Mouse (Mus musculus) thymus, adult 2 months (tissue): Measurements from ENCODE around the gene Lin37. TPM values are rescaled to one million over a fixed set of nuclear protein-coding genes. Genes with fewer than 3 reads are reported as not detected.
A peak's percentile ranks its signal among the peaks of the same experiment; 100 is the strongest.

ENCODE experiments used
- DNase-seq: peaks from one replicate; pipeline ENCODE4 v3.0.0; 2021
- H3K27ac ChIP-seq: fragments of 200-500 bp; 2 replicates; pipeline ENCODE4 v1.5.1; 2012; ENCODE audit warnings: low read length, control low read depth; ENCODE audit not compliant: control insufficient read depth, insufficient read depth
- H3K27me3 ChIP-seq: fragments of 200-500 bp; 2 replicates; pipeline ENCODE4 v1.6.1; 2012; ENCODE audit warnings: mild to moderate bottlenecking, low read length, moderate library complexity, mixed read lengths; ENCODE audit not compliant: control insufficient read depth, insufficient read depth
- H3K36me3 ChIP-seq: fragments of 200-500 bp; 2 replicates; pipeline ENCODE4 v1.6.1; 2012; ENCODE audit warnings: mild to moderate bottlenecking, low read length, moderate library complexity; ENCODE audit not compliant: control insufficient read depth, insufficient read depth
- H3K4me1 ChIP-seq: fragments of 200-500 bp; replicated peaks from 2 replicates; pipeline ENCODE4 v1.6.1; 2012; ENCODE audit warnings: low read length; ENCODE audit not compliant: control insufficient read depth, insufficient read depth
- H3K4me3 ChIP-seq: fragments of 200-500 bp; 2 replicates; pipeline ENCODE4 v1.5.1; 2012; ENCODE audit warnings: mild to moderate bottlenecking, low read length, control low read depth, moderate library complexity; ENCODE audit not compliant: control insufficient read depth, insufficient read depth
- CTCF ChIP-seq: fragments of 200-500 bp; IDR thresholded peaks from 2 replicates; pipeline ENCODE4 v1.5.1; 2012; ENCODE audit warnings: mild to moderate bottlenecking, control low read depth, low read length, moderate library complexity, borderline replicate concordance; ENCODE audit not compliant: control insufficient read depth, poor library complexity, insufficient read depth; ENCODE audit errors: extremely low read depth
- POLR2A ChIP-seq: fragments of 200-500 bp; IDR thresholded peaks from 2 replicates; pipeline ENCODE4 v1.6.1; 2012; ENCODE audit warnings: mild to moderate bottlenecking, low read length, control low read depth, moderate library complexity; ENCODE audit not compliant: control insufficient read depth, poor library complexity, insufficient read depth; ENCODE audit errors: extremely low read depth
- WGBS: fragments of 180-500 bp; shearing (Covaris S2); methylation state at CpG from one replicate; pipeline ENCODE4 v1.1.7; 2018; 5-methylcytosine and 5-hydroxymethylcytosine counted together
- polyA plus RNA-seq: library from polyadenylated mRNA; depleted of rRNA; stranded (reverse); fragments of >200 nt; gene quantifications from 2 replicates; pipeline ENCODE4 v1.2.3, GENCODE M21; 2012

Gene Lin37
- polyA plus RNA-seq, 1 experiment = 78.6 TPM

DNA sequence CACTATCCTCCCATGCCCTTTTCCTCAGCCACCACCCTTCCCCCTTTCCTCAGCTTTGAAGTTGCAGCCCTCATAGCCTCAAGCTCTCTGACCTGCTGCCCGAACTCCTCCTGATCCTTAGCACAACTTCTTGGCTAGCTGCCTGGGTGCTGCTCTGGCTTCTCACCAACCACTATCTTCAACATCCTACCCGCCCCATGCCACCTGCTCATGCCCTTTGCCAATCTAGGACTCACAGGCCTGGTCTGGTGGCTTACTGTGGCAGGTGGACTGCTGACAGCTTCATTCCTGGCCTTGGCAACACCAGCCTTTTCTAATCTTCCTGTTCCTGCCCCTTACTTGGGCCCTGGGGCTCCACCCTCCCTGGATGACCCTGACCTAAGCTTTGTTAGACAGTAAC, 13.3 kb upstream of the Lin37 start:
- Histone ChIP-seq H3K4me3 (no peak overlapping the region), H3K4me1 (no peaks in the 10 kb centered on the region), H3K27ac (no peak overlapping the region), H3K36me3 (peaks cover 80% of the 10 kb centered on the region), H3K27me3 (no peaks in the 10 kb centered on the region)
- DNase-seq = no peak
- 92% methylated on average over 2 of the region's 2 CpGs for WGBS
- no peak for TF ChIP-seq POLR2A
- no peak for TF ChIP-seq CTCF

DNA sequence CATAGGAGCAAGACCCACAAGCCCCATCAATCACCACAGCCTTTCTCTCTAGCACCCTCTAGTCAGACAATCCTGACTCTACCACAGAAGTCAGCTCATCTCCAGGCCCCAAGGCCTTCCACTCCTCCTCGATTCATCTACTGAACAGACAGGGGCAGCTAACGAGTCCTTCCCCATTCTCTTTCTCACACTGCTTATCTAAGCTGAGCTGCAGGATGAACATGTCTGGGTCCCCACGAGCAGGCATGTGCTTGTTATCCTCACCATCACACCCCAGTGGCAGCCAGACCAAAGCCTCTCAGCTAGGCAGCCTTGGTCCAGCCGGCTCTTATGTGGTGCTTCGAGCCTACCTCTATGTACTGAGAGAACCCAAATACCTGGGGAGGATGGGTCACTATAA, 12.8 kb upstream of the Lin37 start:
- Histone ChIP-seq H3K27me3 (no peaks in the 10 kb centered on the region), H3K4me3 (no peak overlapping the region), H3K36me3 (peaks cover 75% of the 10 kb centered on the region), H3K4me1 (no peaks in the 10 kb centered on the region), H3K27ac (no peak overlapping the region)
- TF ChIP-seq POLR2A (no peak), CTCF (no peak)
- no peak for DNase-seq
- 95% methylated on average over 5 of the region's 5 CpGs for WGBS

DNA sequence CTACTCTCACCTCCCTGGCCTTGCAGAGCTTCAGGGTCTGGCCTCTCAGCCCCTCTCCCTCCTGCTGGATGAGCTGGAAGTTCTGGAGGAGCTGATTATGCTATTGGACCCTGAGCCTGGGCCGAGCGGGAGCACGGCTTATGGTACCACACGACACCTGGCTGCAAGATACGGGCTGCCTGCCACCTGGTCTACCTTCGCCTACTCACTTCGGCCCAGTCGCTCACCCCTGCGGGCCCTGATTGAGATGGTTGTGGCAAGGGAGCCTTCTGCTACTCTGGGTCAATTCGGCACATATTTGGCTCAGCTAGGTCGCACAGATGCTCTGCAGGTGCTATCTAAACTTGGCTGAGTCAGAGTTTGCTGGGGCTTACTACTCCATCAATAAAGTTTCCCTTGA, 7.9 kb upstream of the Lin37 start:
- Histone ChIP-seq H3K36me3 (peaks cover 26% of the 10 kb centered on the region), H3K4me3 (no peak overlapping the region), H3K27me3 (no peaks in the 10 kb centered on the region), H3K4me1 (peaks cover 15% of the 10 kb centered on the region), H3K27ac (no peak overlapping the region)
- 96% methylated on average over 11 of the region's 11 CpGs for WGBS
- no peak for DNase-seq
- TF ChIP-seq POLR2A (no peak), CTCF (no peak)

DNA sequence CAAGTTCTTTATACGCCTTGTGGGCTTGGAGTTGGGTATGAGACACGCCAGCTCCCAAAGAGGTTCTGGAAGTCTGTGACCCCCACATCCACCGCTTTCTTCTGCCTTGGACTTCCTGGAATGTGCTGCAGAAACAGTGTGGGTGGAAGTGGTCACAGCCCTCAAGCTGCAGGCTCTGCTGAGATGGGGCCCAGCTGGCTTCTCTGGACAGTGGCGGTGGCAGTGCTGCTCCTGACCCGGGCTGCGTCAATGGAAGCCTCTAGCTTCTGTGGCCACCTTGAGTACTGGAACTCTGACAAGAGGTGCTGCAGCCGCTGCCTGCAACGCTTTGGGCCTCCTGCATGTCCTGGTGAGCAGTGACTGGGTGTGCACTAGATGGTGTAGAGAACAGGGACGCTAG, 6.4 kb upstream of the Lin37 start:
- no peak overlapping the region for H3K4me3 ChIP-seq
- H3K27ac ChIP-seq = no peak overlapping the region
- WGBS = 90% methylated on average over 9 of the region's 9 CpGs
- no peak for DNase-seq
- peaks cover 20% of the 10 kb centered on the region for H3K36me3 ChIP-seq
- H3K4me1 ChIP-seq = peaks cover 18% of the 10 kb centered on the region
- TF ChIP-seq POLR2A = no peak
- no peak for TF ChIP-seq CTCF
- no peaks in the 10 kb centered on the region for H3K27me3 ChIP-seq

DNA sequence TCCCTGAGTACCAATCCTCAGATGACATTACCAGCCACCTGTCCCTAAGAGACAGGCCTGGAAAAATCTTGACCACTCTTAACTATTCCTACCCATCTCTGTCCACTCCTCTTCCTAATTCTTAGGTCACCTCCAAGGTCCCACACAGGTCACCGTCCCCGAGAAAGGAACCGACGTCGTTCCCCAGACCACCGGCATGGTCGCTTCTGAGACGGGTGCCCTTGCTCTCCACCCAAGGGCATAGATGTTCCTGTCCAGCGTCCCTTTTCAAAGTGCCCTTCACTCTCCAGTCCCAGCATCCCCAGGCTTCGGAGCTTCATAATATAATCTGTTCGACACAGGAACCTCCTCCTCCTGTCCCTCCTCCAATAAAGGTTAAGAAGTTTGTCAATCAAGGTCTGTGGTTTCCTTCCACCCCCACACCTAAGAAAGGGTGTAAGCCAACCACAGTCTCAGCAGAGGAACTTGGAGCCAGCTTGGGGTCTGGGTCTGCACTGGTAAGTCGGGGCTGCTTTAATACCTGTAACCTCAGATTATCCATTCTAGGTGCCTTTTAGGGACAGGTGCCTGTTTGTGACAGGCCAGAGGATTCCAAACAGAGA, 5.4 kb upstream of the Lin37 start, which contains the start of gene Igflr1:
Gene Igflr1, plus strand, starts transcription at position 458 of the 602 bp plus-strand sequence.
- Histone ChIP-seq H3K27me3 (no peaks in the 10 kb centered on the region), H3K4me1 (peaks cover 18% of the 10 kb centered on the region), H3K36me3 (peaks cover 17% of the 10 kb centered on the region), H3K27ac (peak within 1 kb of the TSS; percentile 22), H3K4me3 (no peak within 1 kb of the TSS)
- TF ChIP-seq CTCF = no peak
- no peak for TF ChIP-seq POLR2A
- no peak for DNase-seq
- 93% methylated on average over 12 of the region's 12 CpGs for WGBS

DNA sequence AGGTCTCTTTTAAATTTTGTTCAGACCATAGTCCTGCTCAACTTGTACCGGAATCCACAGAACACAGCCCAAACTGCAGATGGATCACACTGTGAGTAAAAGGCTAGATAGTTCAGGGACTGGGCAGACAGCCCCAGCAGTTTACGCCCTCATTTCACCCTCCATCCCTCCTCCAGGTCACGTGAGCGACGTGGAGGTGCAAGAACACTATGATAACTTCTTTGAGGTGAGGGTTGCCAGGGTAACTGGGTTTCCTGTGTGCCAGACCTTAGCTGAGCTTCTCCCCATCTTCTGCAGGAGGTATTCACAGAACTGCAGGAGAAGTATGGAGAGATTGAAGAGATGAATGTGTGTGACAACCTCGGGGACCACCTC, 4.3 kb upstream of the Lin37 start:
- H3K27ac ChIP-seq = peak overlapping the region; percentile 91
- no peak for TF ChIP-seq CTCF
- TF ChIP-seq POLR2A = no peak
- peak overlapping the region; percentile 86 for H3K4me3 ChIP-seq
- peaks cover 5% of the 10 kb centered on the region for H3K36me3 ChIP-seq
- peak; percentile 72 for DNase-seq
- H3K27me3 ChIP-seq = no peaks in the 10 kb centered on the region
- peaks cover 18% of the 10 kb centered on the region for H3K4me1 ChIP-seq
- 20% methylated on average over 6 of the region's 6 CpGs for WGBS
